Mouse (Mus musculus) ES-E14 (cell line): ENCODE data around the gene Zfp36. TPM values are rescaled to one million over a fixed set of nuclear protein-coding genes. Genes with fewer than 3 reads are reported as not detected.

Source experiments
- DNase-seq: peaks from one replicate; pipeline ENCODE4 v3.0.0-alpha.2; 2013; ENCODE audit warnings: low read depth, low spot score
- H3K27ac ChIP-seq: 2 replicates; pipeline ENCODE4 v1.5.1; 2012; ENCODE audit warnings: low read depth, mild to moderate bottlenecking, low read length, moderate library complexity, mixed read lengths; ENCODE audit not compliant: poor library complexity, insufficient read depth, severe bottlenecking
- H3K36me3 ChIP-seq: 2 replicates; pipeline ENCODE4 v1.6.1; 2012; ENCODE audit warnings: mild to moderate bottlenecking, low read length, moderate library complexity, mixed read lengths; ENCODE audit not compliant: control insufficient read depth, poor library complexity, insufficient read depth, severe bottlenecking
- H3K4me1 ChIP-seq, 2 experiments: fragments of 150-350 bp in 1 of 2; sonication (generic) in 1 of 2; 2 replicates each; pipeline ENCODE4 v1.6.1; 2012; ENCODE audit warnings: low read length in 2 of 2, mild to moderate bottlenecking in 1 of 2, mixed read lengths in 1 of 2; ENCODE audit not compliant: control insufficient read depth in 2 of 2, insufficient read depth in 2 of 2, poor library complexity in 1 of 2
- H3K4me3 ChIP-seq, 2 experiments: fragments of 150-350 bp in 1 of 2; sonication (generic) in 1 of 2; 2 replicates each; pipeline ENCODE4 v1.5.1; 2012; ENCODE audit warnings: low read length in 2 of 2, low read depth in 1 of 2, mild to moderate bottlenecking in 1 of 2, mixed read lengths in 1 of 2; ENCODE audit not compliant: insufficient read depth in 1 of 2, poor library complexity in 1 of 2, severe bottlenecking in 1 of 2
- H3K9ac ChIP-seq: 2 replicates; pipeline ENCODE4 v1.6.1; 2012; ENCODE audit warnings: low read depth, mild to moderate bottlenecking, low read length, mixed read lengths; ENCODE audit not compliant: poor library complexity, insufficient read depth, severe bottlenecking
- H3K9me3 ChIP-seq: fragments of 150-350 bp; sonication (generic); 2 replicates; pipeline ENCODE4 v1.6.1; 2012; ENCODE audit warnings: low read depth, mild to moderate bottlenecking, low read length; ENCODE audit not compliant: control insufficient read depth, insufficient read depth
- CHD2 ChIP-seq: IDR thresholded peaks from 2 replicates; pipeline ENCODE4 v1.6.1; 2014; ENCODE audit warnings: mild to moderate bottlenecking, low read depth, low read length, inconsistent platforms
- HCFC1 ChIP-seq: IDR thresholded peaks from 2 replicates; pipeline ENCODE4 v1.6.1; 2012; ENCODE audit warnings: low read length, inconsistent platforms, borderline replicate concordance; ENCODE audit not compliant: insufficient read depth
- MAFK ChIP-seq: IDR thresholded peaks from 2 replicates; pipeline ENCODE4 v1.6.1; 2014; ENCODE audit warnings: mild to moderate bottlenecking, low read depth, low read length, inconsistent platforms; ENCODE audit not compliant: insufficient read depth
- ZC3H11A ChIP-seq: IDR thresholded peaks from 2 replicates; pipeline ENCODE4 v1.6.1; 2012; ENCODE audit warnings: low read depth, mild to moderate bottlenecking, inconsistent platforms, low read length, borderline replicate concordance
- ZNF384 ChIP-seq: IDR thresholded peaks from 2 replicates; pipeline ENCODE4 v1.6.1; 2012; ENCODE audit warnings: low read depth, low read length, inconsistent platforms
- in situ Hi-C, 2 experiments: fragments of 600-800 bp; cut with MboI; formaldehyde crosslinking; loops; one replicate each; pipeline ENCODE4 v1.15.1; 2025; ENCODE audit warnings: low sequenced_read_pairs in 2 of 2, inconsistent platforms in 1 of 2; ENCODE audit not compliant: unreplicated experiment in 2 of 2
- total RNA-seq: library from RNA; depleted of rRNA; stranded (reverse); fragments of 300-350 nt; gene quantifications from 2 replicates; pipeline ENCODE4 v1.2.3, GENCODE M21; 2012

Zfp36 gene
- total RNA-seq, 1 experiment: 5.0 TPM

GRCm38 (mm10) chr7:28339213-28339917 lies 40.7 kb downstream of the Zfp36 start:
- Histone ChIP-seq H3K4me3 (peak overlapping the region; percentile 66 to 87), H3K4me1 (peaks cover 0 to 12% of the 10 kb centered on the region in 2 experiments; a peak in 3 of 4 replicates), H3K36me3 (peaks cover 10% of the 10 kb centered on the region; the same call in 1 of the 2 replicates), H3K27ac (peak overlapping the region; percentile 95; the same call in 1 of the 2 replicates), H3K9ac (peak overlapping the region; percentile 94; the same call in 1 of the 2 replicates), H3K9me3 (no peaks in the 10 kb centered on the region)
- in situ Hi-C loops: no loop called here
- DNase-seq: no peak
- no peak for TF ChIP-seq ZNF384
- no peak for TF ChIP-seq HCFC1
- TF ChIP-seq MAFK: no peak
- no peak for TF ChIP-seq CHD2
- TF ChIP-seq ZC3H11A: no peak

- Histone ChIP-seq H3K27ac (peak within 1 kb of the TSS; percentile 95), H3K4me1 (peaks cover 0 to 12% of the 10 kb centered on the region in 2 experiments; a peak in 3 of 4 replicates), H3K4me3 (peak within 1 kb of the TSS; percentile 71 to 87), H3K9ac (peak within 1 kb of the TSS; percentile 98), H3K9me3 (no peaks in the 10 kb centered on the region), H3K36me3 (peaks cover 10% of the 10 kb centered on the region; the same call in 1 of the 2 replicates)
- in situ Hi-C loops: no loop called here
- peak; percentile 98 for DNase-seq
- TF ChIP-seq MAFK: no peak
- peak; percentile 99 for TF ChIP-seq CHD2
- TF ChIP-seq ZNF384: no peak
- no peak for TF ChIP-seq ZC3H11A
- peak; percentile 90 for TF ChIP-seq HCFC1
Observed at GRCm38 (mm10) chr7:28338108-28338998, 41.7 kb downstream of the Zfp36 start, which contains the start of gene Supt5. Gene Supt5, minus strand, starts transcription at chr7:28338746.

GRCm38 (mm10) chr7:28335471-28335870 lies 44.6 kb downstream of the Zfp36 start:
- no peak overlapping the region for H3K27ac ChIP-seq
- TF ChIP-seq CHD2 (no peak), ZC3H11A (no peak), HCFC1 (no peak), MAFK (no peak), ZNF384 (no peak)
- H3K4me3 ChIP-seq: no peak overlapping the region
- DNase-seq: no peak
- H3K36me3 ChIP-seq: peaks cover 23% of the 10 kb centered on the region
- peaks cover 0 to 6% of the 10 kb centered on the region in 2 experiments; a peak in 2 of 4 replicates for H3K4me1 ChIP-seq
- no peaks in the 10 kb centered on the region for H3K9me3 ChIP-seq
- H3K9ac ChIP-seq: 0 out of 2 replicates have a peak overlapping the region, but pooled peaks have one; percentile 5
- in situ Hi-C loops: no loop called here

- Histone ChIP-seq H3K9ac (no peak overlapping the region), H3K27ac (no peak overlapping the region), H3K4me3 (no peak overlapping the region), H3K4me1 (peaks cover 0 to 10% of the 10 kb centered on the region in 2 experiments; a peak in 1 of 4 replicates), H3K36me3 (peaks cover 33% of the 10 kb centered on the region), H3K9me3 (no peaks in the 10 kb centered on the region)
- in situ Hi-C loops: no loop called here
- DNase-seq: no peak
- TF ChIP-seq ZNF384: no peak
- TF ChIP-seq CHD2: no peak
- no peak for TF ChIP-seq ZC3H11A
- TF ChIP-seq MAFK: no peak
- no peak for TF ChIP-seq HCFC1
Observed at GRCm38 (mm10) chr7:28334534-28334933, 45.5 kb downstream of the Zfp36 start.
